15 mouse cellular contexts compared by ENCODE assay signal in genomic region chr8:57341541-57341840, GRCm38 (mm10). TPM values are rescaled to one million over a fixed set of nuclear protein-coding genes. Genes with fewer than 3 reads are reported as not detected.
DNase-seq lines count a peak whose midpoint lies in the region; ATAC-seq and TF ChIP-seq lines count a peak whose summit lies in the region.
"Had no signal": no experiment of that assay in that cellular context is flagged by ENCODE, and none has a peak within 500 bp of the region (broad histone marks: within the 10 kb centered on the region; RNA-seq: fewer than 3 reads in every experiment).

No protein-coding gene starts in this region.

- peak overlapping the region; percentile 47; the same call in 1 of the 2 replicates for H3K4me3 ChIP-seq in heart, adult 2 months
- peak overlapping the region; percentile 10; the same call in 1 of the 2 replicates for H3K4me3 ChIP-seq in lung, embryonic 16.5 days (ENCODE audit: low read length)
- no peak overlapping the region for H3K4me3 ChIP-seq in lung, adult 2 months (replicated peaks; ENCODE audit: extremely low read depth, low read depth, low read length)
- peak overlapping the region; percentile 55 for H3K4me3 ChIP-seq in heart, embryonic 15.5 days
- H3K4me3 ChIP-seq in stomach, embryonic 15.5 days (replicated peaks) = peak overlapping the region; percentile 31
- H3K4me3 ChIP-seq: left cerebral cortex, adult 2 months had no signal

- no peak for TF ChIP-seq EP300 in heart, adult 2 months (IDR thresholded peaks at IDR 0.05; ENCODE audit: insufficient read depth, low read depth, low read length)

- intact Hi-C loops in heart, adult 2 months (cut with DNase I) = loop anchor here (5.0 kb wide), 1 partner anchor 659 kb away; no protein-coding TSS in a partner anchor

- DNase-seq in heart, adult 2 months = no peak
- DNase-seq in heart, postnatal 4 days = no peak
- no peak for DNase-seq in lung, adult 2 months
- no peak for DNase-seq in cerebellum, adult 8-10 months
- DNase-seq in cerebellum, postnatal 10 days = no peak
- DNase-seq: cerebellum, postnatal 25 days; kidney, postnatal 36 days; right cerebral cortex, postnatal 14 days had no signal

- no peaks in the 10 kb centered on the region; the same call in 1 of the 2 replicates for H3K4me1 ChIP-seq in heart, adult 2 months (ENCODE audit: control insufficient read depth, insufficient read depth, low read length)
- H3K4me1 ChIP-seq in lung, embryonic 16.5 days (replicated peaks; ENCODE audit: control insufficient read depth, insufficient read depth, low read length) = peaks cover 2% of the 10 kb centered on the region; the same call in 1 of the 2 replicates
- no peaks in the 10 kb centered on the region for H3K4me1 ChIP-seq in lung, adult 2 months (ENCODE audit: control insufficient read depth, insufficient read depth, low read length)
- peaks cover 42% of the 10 kb centered on the region for H3K4me1 ChIP-seq in heart, embryonic 15.5 days (replicated peaks)
- peaks cover 14% of the 10 kb centered on the region; the same call in 1 of the 2 replicates for H3K4me1 ChIP-seq in stomach, embryonic 15.5 days

- H3K79me2 ChIP-seq in heart, adult 2 months (replicated peaks; ENCODE audit: control insufficient read depth, insufficient read depth, low read length) = no peaks in the 10 kb centered on the region

- no peak overlapping the region for H3K4me2 ChIP-seq in lung, embryonic 16.5 days (ENCODE audit: low read depth, low read length)
- peak overlapping the region; percentile 79 for H3K4me2 ChIP-seq in heart, embryonic 15.5 days
- peak overlapping the region; percentile 49; the same call in 1 of the 2 replicates for H3K4me2 ChIP-seq in stomach, embryonic 15.5 days

- no peaks in the 10 kb centered on the region for H3K27me3 ChIP-seq in heart, adult 2 months (ENCODE audit: control insufficient read depth, insufficient read depth, low read length)
- H3K27me3 ChIP-seq in lung, embryonic 16.5 days (ENCODE audit: control insufficient read depth, insufficient read depth, low read depth, low read length) = peaks cover 98% of the 10 kb centered on the region
- peaks cover 13% of the 10 kb centered on the region; the same call in 1 of the 2 replicates for H3K27me3 ChIP-seq in heart, embryonic 15.5 days
- H3K27me3 ChIP-seq in stomach, embryonic 15.5 days (replicated peaks) = peaks cover 76% of the 10 kb centered on the region

- no peaks in the 10 kb centered on the region for H3K36me3 ChIP-seq in heart, adult 2 months (ENCODE audit: control insufficient read depth, insufficient read depth, low read length)
- no peaks in the 10 kb centered on the region for H3K36me3 ChIP-seq in lung, embryonic 16.5 days (ENCODE audit: control insufficient read depth, insufficient read depth, low read length)
- no peaks in the 10 kb centered on the region for H3K36me3 ChIP-seq in heart, embryonic 15.5 days
- no peaks in the 10 kb centered on the region for H3K36me3 ChIP-seq in stomach, embryonic 15.5 days

- WGBS in heart, adult 2 months = 32% methylated on average over 6 of the region's 6 CpGs
- WGBS in lung, embryonic 16.5 days = 3% methylated on average over 6 of the region's 6 CpGs
- WGBS in lung, adult 2 months = 14% methylated on average over 6 of the region's 6 CpGs
- 9% methylated on average over 6 of the region's 6 CpGs for WGBS in heart, embryonic 15.5 days
- WGBS in stomach, embryonic 15.5 days = 21% methylated on average over 6 of the region's 6 CpGs

- H3K9ac ChIP-seq in heart, adult 2 months (ENCODE audit: low read depth, low read length) = no peak overlapping the region
- H3K9ac ChIP-seq in lung, embryonic 16.5 days (ENCODE audit: low read length) = no peak overlapping the region
- peak overlapping the region; percentile 63 for H3K9ac ChIP-seq in heart, embryonic 15.5 days
- no peak overlapping the region for H3K9ac ChIP-seq in stomach, embryonic 15.5 days

- H3K27ac ChIP-seq in heart, adult 2 months = peak overlapping the region; percentile 51
- H3K27ac ChIP-seq in lung, embryonic 16.5 days (ENCODE audit: low read length) = no peak overlapping the region
- H3K27ac ChIP-seq in heart, embryonic 15.5 days = peak overlapping the region; percentile 77
- H3K27ac ChIP-seq in stomach, embryonic 15.5 days = peak overlapping the region; percentile 50
- H3K27ac ChIP-seq: hindbrain, postnatal 0 days; left cerebral cortex, adult 2 months had no signal

- no peak for TF ChIP-seq POLR2A in heart, adult 2 months (IDR thresholded peaks at IDR 0.05; ENCODE audit: insufficient read depth, low read depth, low read length)
- TF ChIP-seq POLR2A in lung, adult 2 months (IDR thresholded peaks at IDR 0.05; ENCODE audit: borderline replicate concordance, extremely low read depth, low read depth, low read length) = no peak

- no peak for ATAC-seq in lung, embryonic 16.5 days (ENCODE audit: low read depth)
- ATAC-seq in heart, embryonic 15.5 days (replicated peaks; ENCODE audit: insufficient number of reproducible peaks, insufficient read depth, low FRiP score, low read depth) = no peak
- no peak for ATAC-seq in stomach, embryonic 15.5 days (ENCODE audit: insufficient read depth, low FRiP score, low read depth)

- no peaks in the 10 kb centered on the region for H3K9me3 ChIP-seq in lung, embryonic 16.5 days (ENCODE audit: control insufficient read depth, low read length)
- H3K9me3 ChIP-seq in heart, embryonic 15.5 days (replicated peaks) = no peaks in the 10 kb centered on the region
- H3K9me3 ChIP-seq in stomach, embryonic 15.5 days = no peaks in the 10 kb centered on the region

- TF ChIP-seq CTCF in heart, adult 2 months (IDR thresholded peaks at IDR 0.05) = no peak
- no peak for TF ChIP-seq CTCF in lung, adult 2 months (IDR thresholded peaks at IDR 0.05; ENCODE audit: insufficient read depth, low read length)

RNA-seq across cellular contexts. Expression of gene Hand2, which starts 20.7 kb away (rescaled TPM):
- 10 to 100 TPM; 62.1 to 63.9 TPM for total RNA-seq in heart, adult 2 months (2021)
- polyA plus RNA-seq in heart, adult 2 months (2012; rRNA removed) = 10.3 and 14.8 TPM in 2 replicates
- 10 to 100 TPM; 62.1 to 69.6 TPM for total RNA-seq in heart, postnatal 4 days (2021)
- polyA plus RNA-seq in lung, embryonic 16.5 days (2015; fragmentation: Nextera tagmentation; extraction: Ambion mirVana) = 0.43 and 0.59 TPM in 2 replicates
- polyA plus RNA-seq in lung, adult 2 months (2012; rRNA removed) = 0.21 and 0.28 TPM in 2 replicates
- 8.7 and 11.8 TPM in 2 replicates for polyA plus RNA-seq in heart, embryonic 15.5 days (2015; fragmentation: Nextera tagmentation; extraction: Ambion mirVana)
- 9.4 and 9.8 TPM in 2 replicates for polyA plus RNA-seq in stomach, embryonic 15.5 days (2015; fragmentation: Nextera tagmentation; extraction: Ambion mirVana)
- total RNA-seq: gastrocnemius, adult 18-20 months; hindbrain, postnatal 0 days; left cerebral cortex, adult 2 months had no signal
- polyA plus RNA-seq: hindbrain, postnatal 0 days; neural tube, embryonic 14.5 days had no signal
